Mouse (Mus musculus) monocyte, adult 5-6 weeks (primary cell): ENCODE measurements at regions not wholly inside any gene's neighbourhood (a gene's known extent, or its start where the extent isn't known, plus 50 kb on each side); places are given as distances from the start of the nearest gene placed in this dataset.

Experiments
- ATAC-seq: fragments of 153-309, 156-312 bp; replicated peaks from 2 replicates; pipeline ENCODE4 v1.8.0; 2017; ENCODE audit warnings: mild to moderate bottlenecking; ENCODE audit not compliant: low TSS enrichment, insufficient number of reproducible peaks, severe bottlenecking, poor library complexity, low FRiP score

DNA sequence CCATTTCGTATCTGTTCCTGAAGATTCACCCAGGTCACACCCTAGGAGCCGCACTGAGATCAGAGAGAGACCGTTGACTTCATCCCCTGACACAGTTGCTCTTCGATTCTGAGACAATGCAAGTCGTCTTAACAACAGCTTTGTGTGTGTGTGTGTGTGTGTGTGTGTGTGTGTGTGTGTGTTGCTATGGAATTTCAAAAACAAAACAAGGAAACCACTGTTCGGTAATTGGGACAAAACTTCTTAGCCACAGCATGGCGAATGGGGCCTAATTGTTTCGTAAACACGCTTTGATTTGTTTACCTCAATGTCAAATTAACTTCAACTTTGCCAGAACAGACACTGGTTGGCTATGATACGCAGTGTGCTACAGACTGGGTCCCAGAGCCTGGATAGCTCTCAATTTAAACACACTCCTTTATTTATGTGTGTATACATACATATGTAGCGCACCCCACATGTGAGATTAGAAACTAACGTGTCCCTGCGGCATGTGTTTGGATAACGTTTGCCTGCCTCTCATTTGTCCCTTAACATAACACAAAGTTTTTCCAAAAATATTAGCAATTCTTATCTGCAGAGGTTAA is 176.1 kb upstream of the Spred2 start:
- no peak for ATAC-seq

DNA sequence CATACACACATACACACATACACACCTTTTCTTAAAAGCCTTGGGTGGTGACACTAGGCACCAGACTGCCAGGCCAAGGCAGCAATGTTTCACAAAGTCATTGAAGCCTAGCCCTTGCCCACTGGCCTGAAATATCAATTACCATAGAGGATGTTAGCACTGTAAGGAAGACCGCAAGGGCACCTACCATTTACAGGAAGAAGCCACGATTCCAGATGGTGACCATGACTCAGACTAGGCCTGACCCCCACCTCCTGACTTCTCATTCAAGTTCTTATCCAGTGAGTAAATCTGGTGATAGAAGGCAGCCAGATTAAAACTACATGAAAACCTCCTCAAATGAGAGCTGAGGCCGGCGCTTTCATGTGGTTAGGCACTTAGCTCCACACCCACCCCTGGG is 165.3 kb upstream of the Spred2 start:
- no peak for ATAC-seq

DNA sequence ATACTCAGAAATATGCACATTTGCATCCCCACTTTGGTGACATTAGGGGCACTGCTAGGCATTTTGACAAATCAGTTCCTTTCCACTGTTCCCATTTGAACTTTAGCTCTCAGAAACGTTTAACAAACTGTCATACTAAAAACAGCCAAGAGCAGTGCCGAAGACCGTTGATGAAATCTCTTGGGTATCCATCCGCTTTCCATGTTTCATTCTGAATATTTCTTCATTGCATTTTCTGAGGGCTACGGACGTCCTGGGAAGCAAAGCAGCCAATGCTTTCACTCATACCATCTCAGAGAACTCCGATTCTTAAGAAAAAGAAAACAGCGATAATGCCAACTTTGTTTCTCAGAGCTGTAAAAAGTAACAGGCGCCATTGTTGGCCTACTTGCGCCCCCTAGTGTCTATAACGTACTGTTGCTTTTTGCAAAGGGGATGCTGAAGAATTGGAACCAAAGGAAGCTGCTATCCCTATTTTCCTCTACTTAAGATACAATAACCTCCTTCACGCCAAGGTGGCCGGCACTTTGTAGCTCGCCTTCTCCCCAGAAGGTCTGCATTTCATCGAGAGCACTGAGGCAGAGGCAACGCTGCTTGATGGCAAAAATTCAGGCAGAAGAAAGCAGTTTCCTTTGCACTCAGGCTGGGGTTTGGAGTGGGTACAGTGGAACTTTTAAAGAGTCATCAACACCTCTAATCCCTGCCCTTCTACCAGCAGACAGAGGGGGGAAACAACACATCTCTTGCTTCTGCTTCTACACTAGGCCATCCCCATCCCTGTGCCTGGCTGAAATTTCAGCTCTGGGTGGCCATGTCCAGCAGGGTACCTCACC is 163.1 kb upstream of the Spred2 start:
- ATAC-seq, result no peak

DNA sequence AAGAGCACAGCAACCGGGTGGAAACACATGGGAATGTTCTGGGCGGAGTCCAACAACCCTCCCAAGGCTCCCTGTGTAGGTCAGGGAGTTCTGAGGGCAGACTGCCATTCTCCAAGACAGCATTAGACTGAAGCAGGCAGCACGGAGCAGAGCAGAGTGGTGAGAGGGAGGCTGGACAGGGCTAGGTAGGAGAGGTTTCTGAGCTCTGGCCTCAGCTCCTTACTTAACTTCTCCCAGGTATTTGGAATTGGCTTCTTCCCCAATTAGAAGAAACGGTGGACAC is 162.5 kb upstream of the Spred2 start:
- no peak for ATAC-seq

DNA sequence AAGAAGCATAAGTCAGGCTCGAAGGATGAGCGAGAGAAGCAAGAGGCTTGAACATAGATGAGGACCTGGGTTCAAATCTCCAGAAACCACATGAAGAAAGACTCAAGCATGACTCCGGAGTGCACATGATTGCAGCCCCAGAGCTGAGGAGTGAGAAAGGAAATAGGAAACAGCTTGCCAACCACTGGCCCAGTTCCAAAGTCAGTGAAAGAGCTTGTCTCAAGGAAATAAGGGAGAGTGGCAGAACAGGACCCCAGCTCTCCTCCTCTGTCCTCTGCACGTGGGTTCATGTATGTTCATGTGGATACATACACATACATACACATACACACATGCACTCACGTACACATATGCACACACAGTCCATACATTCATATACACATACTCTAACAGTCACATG is 156.9 kb upstream of the Spred2 start:
- ATAC-seq, result no peak

DNA sequence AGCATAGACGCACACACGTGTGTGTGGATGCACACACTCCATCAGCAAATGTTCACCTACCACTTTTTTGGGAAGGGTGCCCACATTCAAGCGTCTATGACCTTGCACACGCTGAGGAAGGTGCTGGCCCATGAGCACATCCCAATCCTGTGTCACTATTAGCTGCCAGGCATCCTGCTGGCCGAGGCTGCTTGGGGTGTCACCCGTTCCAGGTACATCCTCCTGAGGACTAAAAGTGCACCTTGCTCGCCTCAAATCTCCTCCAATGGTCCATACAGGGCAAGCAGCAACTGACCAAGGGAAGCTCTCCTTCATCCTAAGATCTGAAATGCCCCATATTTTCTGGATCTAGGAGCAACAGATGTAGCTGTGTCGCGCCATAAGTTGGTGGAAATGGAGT is 156.3 kb upstream of the Spred2 start:
- no peak for ATAC-seq

DNA sequence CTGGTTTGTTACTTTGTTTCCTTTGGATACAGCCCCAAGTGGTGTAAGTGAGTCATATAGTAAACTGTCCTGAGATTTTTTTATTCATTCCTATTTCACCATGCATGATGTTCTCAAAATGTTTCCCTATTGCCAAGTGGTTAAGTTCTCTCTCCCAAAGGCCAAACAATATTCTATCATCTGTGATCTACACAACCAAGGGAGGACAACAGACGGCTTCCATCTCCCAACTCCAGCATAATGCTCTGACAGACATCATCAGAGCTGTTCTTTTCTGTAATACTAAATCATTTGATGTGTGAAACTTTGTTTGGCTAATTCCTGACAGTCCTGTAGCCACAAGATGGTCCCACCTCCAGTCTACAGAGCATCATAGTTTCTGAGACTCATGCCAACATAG is 155.2 kb upstream of the Spred2 start:
- ATAC-seq, result no peak

DNA sequence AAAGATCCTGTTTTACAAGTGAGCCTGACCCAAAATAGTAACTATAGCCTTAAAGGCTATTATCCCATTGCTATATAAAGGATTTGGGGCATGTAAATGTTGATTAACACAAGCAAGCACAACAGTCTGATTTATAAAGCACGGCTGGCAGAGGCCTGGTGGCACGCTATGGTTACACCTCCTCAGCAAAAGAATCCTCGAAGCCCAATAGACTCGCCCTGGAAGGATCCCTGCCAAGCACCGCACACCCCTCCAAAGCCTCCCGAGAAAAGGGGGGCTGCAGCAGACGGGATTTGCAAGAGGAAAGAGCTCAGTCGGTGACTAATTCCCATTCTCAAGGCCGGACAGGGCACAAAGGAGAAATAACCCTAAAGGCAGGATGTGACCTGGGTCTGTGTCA is 150.2 kb upstream of the Spred2 start:
- no peak for ATAC-seq

DNA sequence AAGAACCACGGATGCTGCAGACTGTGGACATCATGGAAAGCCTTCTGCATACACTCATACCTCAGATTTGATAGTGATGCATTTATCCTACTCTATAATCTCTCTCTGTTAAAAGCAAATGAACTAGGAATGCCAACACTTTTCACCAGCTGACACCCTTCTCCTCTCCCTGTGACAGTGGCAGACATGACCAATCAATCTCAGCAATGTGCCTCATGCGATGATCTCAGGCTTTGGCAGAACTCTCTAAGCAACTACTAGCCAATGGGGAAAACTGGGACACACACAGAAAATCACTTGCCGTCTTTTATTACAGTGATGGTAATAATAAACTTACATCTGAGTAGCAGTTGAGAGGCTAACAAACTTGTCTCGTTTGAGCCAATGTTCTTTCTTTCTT is 148.4 kb upstream of the Spred2 start:
- ATAC-seq, result no peak

DNA sequence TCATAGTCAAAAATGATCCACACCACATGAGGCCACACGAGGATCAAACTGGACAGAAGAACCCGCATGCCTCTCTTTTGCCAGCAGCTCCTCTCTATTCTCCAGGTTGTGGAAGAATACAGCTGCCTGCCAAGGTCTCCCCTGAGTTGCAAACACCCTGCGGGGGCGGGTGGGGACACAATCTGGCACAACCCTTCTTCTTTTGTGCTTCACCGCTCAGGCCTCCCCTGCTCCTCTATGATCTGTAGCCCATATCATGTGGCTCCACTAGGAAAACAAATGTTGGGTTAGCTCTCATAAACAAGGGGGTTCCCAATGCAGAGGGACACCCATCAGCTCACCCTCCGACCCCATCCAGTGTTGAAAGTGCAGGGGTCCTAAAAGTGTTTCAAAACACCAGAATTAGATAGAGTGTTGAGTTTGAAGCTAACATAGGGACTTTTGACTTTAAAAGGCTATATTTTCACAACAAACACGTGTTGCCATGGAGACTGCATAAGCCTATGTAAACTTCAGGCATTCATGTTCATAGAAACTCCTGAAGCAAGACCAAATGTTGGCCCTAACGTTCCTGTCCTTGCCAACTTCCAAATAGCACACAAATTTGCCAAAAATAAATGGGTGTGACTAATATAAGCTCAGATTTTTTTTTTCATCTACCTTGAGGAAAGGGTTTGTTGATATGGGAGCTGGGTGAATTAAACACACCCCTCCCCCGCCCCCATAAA is 147.5 kb upstream of the Spred2 start:
- no peak for ATAC-seq

DNA sequence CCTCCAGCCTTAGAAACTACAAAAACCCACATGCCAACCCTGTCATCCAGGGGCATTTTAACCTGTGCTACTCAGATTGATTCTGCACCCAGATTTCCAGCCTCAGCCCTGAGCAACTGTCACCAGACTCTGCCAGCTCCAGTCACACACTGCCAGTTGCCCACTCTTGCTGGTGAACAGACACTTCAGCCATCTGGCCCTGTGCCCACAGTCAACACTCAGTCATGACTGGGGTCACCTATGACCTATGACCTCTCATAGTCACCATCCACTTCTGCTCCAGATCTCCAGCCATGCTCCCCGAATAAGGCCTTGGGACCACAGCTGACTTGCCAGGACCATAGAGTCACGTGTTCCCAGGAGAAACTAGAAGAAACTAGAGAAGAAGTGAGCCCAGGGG is 146.0 kb upstream of the Spred2 start:
- ATAC-seq, result no peak

DNA sequence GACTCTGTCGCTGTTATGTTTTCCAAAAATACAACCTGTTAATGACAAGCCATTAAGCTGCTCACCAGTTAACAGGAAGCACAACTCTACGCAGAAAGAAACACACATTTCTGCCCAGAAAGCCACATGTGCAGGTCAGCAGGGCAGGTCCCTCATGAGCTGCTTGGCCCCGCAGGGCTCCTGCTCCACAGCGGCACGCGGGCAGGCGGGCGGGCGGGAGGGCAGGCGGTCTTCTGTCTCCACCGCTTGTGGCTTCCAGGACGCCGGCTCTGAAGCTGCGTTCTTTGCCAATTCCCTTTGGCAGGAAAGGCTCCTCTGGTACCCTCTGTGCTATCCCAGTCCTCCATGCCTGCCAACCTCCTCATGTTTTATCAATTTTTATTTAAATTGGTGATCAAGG is 139.1 kb upstream of the Spred2 start:
- ATAC-seq, result no peak

DNA sequence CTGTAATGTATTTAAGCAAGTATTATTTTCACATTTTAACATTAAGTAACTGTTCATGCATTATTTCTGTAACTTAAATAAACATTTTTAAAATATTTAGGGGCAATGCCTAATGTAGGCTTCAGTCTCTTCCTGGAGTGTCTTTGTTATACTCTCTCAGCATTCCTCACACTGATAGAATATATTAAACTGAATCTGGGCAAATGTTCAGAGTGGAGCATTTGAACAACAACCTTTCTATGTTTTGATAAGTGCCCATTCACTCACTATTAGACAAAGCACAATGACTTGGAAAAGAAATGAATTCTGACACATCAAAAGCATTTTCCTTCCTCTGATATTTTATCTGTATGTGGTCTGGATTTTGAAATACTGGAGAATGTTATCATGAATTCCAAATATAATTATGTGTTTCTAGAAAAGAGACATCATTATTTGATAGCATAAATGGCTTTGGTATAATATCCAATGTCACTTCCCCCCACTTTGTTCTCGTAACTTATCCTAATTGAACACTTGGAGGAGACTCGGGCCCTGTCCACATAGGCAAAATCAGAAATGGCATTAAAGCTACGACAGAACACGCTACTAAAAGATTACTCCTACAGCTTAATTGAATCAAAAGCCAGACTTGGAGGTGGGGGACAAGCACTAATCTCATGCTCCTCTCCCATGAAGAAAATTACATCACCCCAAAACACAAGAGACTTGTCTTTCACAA is 127.1 kb upstream of the Spred2 start:
- ATAC-seq, result no peak

DNA sequence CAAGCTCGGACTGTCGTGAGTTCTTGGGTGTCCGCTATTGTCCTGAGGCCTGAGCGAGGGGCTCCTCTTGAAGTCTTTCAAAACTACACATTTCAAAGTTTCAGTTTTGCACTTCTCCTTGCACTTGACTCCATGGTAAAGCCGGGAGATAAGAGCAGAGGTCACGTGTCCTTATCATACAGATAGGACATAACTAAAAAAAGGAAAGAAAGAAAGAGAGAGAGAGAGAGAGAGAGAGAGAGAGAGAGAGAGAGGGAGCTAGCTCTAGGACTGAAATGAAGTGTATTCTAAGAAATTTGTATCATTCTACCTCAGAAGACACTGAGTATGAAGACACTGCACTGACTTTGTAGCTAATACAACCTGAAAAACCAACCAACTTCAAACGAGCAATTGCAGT is 114.8 kb upstream of the Spred2 start:
- no peak for ATAC-seq

DNA sequence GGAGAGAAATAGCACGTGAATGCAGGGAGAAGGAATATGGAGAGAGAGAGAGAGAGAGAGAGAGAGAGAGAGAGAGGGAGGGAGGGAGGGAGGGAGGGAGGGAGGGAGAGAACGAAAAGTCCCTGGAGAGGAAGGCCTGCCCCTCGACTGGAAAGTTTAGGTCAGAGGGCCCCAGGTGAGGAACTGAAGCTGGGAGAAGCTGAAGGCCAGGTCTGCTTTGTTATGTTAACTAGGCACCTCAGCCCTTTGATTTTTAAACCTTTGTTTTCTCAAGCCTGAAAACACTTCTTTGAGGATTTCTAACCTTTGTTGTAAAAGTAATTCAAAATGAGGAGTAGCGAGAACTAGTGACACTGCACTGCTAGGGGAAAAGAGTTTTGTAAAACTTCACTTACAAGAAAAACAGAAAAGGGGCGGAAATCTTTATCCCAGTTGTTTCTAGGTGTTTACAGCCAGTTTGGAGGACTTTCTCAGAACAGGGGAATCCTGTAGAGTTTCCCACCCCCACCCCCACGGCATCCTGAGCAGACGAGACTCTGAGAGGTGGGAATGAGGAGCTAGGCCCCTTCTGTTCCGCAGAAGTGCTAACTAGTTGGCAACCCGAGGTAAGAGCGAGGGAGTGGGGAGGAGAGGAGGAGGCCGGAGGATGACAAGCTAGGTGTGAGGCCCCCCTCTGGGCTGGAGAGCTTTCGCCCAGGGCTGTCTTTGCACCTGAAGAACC is 112.7 kb upstream of the Spred2 start:
- no peak for ATAC-seq

DNA sequence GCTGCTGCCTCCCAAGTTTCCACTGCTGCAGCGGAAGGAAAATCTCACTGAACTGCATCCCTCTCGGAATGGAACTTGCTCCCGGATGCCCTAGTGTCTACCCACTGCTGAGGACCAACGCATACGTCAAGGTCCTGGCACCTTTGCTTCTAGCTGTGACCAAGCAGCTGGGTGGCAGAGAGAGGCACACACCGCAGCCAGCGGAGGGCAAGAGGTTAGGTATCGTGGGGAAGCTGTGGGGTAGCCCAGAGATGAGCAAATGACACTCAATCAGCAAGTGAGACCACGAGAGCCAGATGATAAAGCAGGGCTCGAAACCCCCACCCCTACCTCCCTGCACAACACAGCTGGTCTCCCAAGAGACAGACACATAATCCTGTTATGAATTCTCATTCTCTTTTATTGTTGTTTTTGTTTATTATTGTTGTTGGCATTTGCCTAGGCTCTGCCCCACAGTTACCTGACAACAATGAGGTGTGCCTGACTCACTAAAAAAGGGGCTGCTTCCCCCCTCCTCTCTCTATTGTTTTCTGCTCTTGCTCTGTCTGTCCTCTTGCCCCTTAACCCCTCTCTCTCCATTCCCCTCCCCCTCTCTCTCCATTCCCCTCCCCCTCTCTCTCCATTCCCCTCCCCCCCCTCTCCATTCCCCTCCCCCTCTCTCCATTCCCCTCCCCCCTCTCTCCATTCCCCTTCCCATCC is 112.0 kb upstream of the Spred2 start:
- no peak for ATAC-seq

DNA sequence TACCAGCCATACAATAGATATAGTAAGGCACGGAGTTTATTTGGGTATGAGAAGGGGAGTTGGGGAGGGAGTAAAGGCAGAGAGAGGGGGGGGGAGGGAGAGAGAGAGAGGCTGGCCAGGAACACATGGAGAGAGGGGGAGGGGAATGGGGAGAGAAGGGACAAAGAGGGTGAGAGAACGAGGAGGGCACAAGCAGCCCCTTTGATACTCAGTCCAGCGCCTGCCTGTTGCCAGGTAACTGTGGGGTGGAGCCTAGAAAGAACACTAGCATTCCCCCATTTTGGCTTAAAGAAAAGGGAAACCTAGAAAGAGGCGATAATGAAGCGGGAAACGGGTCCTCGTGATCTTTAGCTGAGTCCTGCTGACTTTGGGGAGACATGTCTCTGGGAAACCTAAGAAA is 110.6 kb upstream of the Spred2 start:
- no peak for ATAC-seq

DNA sequence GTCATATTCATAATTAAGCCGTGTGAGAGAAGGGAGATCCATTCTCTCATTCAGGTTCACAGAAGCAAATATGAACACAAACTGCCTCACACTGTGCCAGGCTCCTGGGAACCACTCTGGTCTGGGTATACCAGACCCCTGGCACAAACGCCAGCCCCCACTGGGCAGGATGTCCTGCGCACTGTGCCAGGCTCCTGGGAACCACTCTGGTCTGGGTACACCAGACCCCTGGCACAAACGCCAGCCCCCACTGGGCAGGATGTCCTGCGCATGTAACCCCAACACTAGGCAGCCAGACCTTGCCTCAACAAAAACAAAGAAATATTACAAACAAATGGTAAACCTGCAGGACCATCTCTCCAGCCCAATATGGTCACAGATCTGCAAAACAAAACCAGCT is 101.2 kb upstream of the Spred2 start:
- ATAC-seq, result no peak
